ENCODE assay signal across 21 mouse cellular contexts in the genomic region with DNA sequence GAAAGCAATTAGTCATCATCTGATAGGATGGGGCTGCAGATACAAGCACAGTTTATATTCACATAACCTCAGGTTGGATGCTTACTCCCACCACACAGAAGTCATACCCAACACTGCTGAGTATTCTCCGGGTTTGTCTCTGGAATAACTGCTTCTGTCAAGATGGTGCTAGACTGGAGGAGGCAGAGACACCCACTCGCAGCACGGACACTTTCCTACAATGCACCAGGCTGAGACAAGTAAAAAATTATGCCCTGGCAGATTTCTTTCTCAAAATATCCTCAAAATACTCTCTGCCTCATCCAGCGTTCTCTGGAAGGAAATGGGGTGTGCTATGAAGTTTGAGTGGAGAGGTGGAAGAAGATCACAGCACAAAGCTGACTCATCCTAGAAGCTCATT.
DNase-seq lines count a peak whose midpoint lies in the region; ATAC-seq lines count a peak whose summit lies in the region.
"Had no signal": no experiment of that assay in that cellular context is flagged by ENCODE, and none has a peak within 500 bp of the region (broad histone marks: within the 10 kb centered on the region; RNA-seq: fewer than 3 reads in every experiment).

No protein-coding gene starts in this region.

- H3K9me3 ChIP-seq in midbrain, embryonic 11.5 days (ENCODE audit: control insufficient read depth, low read length), result no peaks in the 10 kb centered on the region
- H3K9me3 ChIP-seq in midbrain, embryonic 13.5 days, result no peaks in the 10 kb centered on the region
- no peaks in the 10 kb centered on the region for H3K9me3 ChIP-seq in intestine, embryonic 16.5 days (ENCODE audit: control insufficient read depth, low read length)
- H3K9me3 ChIP-seq: embryonic facial prominence, embryonic 13.5 days; heart, embryonic 10.5 days; midbrain, embryonic 10.5 days; neural tube, embryonic 15.5 days had no signal

- no peak for ATAC-seq in midbrain, embryonic 11.5 days (ENCODE audit: low FRiP score)
- no peak for ATAC-seq in midbrain, embryonic 13.5 days
- ATAC-seq in intestine, embryonic 16.5 days, result no peak
- ATAC-seq: forebrain, embryonic 16.5 days; intestine, postnatal 0 days had no signal

- no peaks in the 10 kb centered on the region for H3K4me1 ChIP-seq in midbrain, embryonic 11.5 days (ENCODE audit: control insufficient read depth, insufficient read depth, low read length)
- no peaks in the 10 kb centered on the region for H3K4me1 ChIP-seq in midbrain, embryonic 13.5 days (replicated peaks)
- H3K4me1 ChIP-seq in intestine, embryonic 16.5 days (ENCODE audit: control insufficient read depth, insufficient read depth, low read length), result 0 out of 2 replicates have a peak, but pooled peaks cover 1% of the 10 kb centered on the region
- H3K4me1 ChIP-seq: embryonic facial prominence, embryonic 13.5 days; heart, embryonic 10.5 days; midbrain, embryonic 10.5 days; neural tube, embryonic 15.5 days had no signal

- WGBS in midbrain, embryonic 11.5 days, result 92% methylated on average over 4 of the region's 4 CpGs
- 94% methylated on average over 4 of the region's 4 CpGs for WGBS in midbrain, embryonic 13.5 days
- 90% methylated on average over 4 of the region's 4 CpGs for WGBS in intestine, embryonic 16.5 days

- no peaks in the 10 kb centered on the region for H3K36me3 ChIP-seq in midbrain, embryonic 11.5 days (ENCODE audit: control insufficient read depth, insufficient read depth, low read length)
- H3K36me3 ChIP-seq in midbrain, embryonic 13.5 days, result no peaks in the 10 kb centered on the region
- H3K36me3 ChIP-seq in intestine, embryonic 16.5 days (ENCODE audit: control insufficient read depth, insufficient read depth, low read length), result no peaks in the 10 kb centered on the region
- H3K36me3 ChIP-seq: embryonic facial prominence, embryonic 13.5 days; heart, embryonic 10.5 days; midbrain, embryonic 10.5 days; neural tube, embryonic 15.5 days had no signal

- no peak overlapping the region for H3K9ac ChIP-seq in midbrain, embryonic 11.5 days (ENCODE audit: low read length)
- H3K9ac ChIP-seq in midbrain, embryonic 13.5 days (replicated peaks), result no peak overlapping the region
- H3K9ac ChIP-seq in intestine, embryonic 16.5 days (ENCODE audit: low read depth, low read length), result no peak overlapping the region
- H3K9ac ChIP-seq: embryonic facial prominence, embryonic 13.5 days; hindbrain, embryonic 14.5 days; lung, embryonic 14.5 days; neural tube, embryonic 15.5 days had no signal

- H3K27ac ChIP-seq in midbrain, embryonic 11.5 days (ENCODE audit: low read depth, low read length), result no peak overlapping the region
- H3K27ac ChIP-seq in midbrain, embryonic 13.5 days, result no peak overlapping the region
- H3K27ac ChIP-seq in intestine, embryonic 16.5 days (ENCODE audit: low read length), result no peak overlapping the region
- H3K27ac ChIP-seq: embryonic facial prominence, embryonic 13.5 days; heart, embryonic 10.5 days; hindbrain, embryonic 14.5 days; midbrain, embryonic 10.5 days; neural tube, embryonic 15.5 days had no signal

- H3K4me2 ChIP-seq in midbrain, embryonic 11.5 days, result no peak overlapping the region
- no peak overlapping the region for H3K4me2 ChIP-seq in midbrain, embryonic 13.5 days (replicated peaks)
- no peak overlapping the region for H3K4me2 ChIP-seq in intestine, embryonic 16.5 days (ENCODE audit: low read depth, low read length)
- H3K4me2 ChIP-seq: embryonic facial prominence, embryonic 13.5 days; hindbrain, embryonic 14.5 days; lung, embryonic 14.5 days; neural tube, embryonic 15.5 days had no signal

- H3K27me3 ChIP-seq in midbrain, embryonic 11.5 days (ENCODE audit: control insufficient read depth, insufficient read depth, low read length), result no peaks in the 10 kb centered on the region
- H3K27me3 ChIP-seq in midbrain, embryonic 13.5 days, result no peaks in the 10 kb centered on the region
- no peaks in the 10 kb centered on the region for H3K27me3 ChIP-seq in intestine, embryonic 16.5 days (replicated peaks; ENCODE audit: control insufficient read depth, insufficient read depth, low read length)
- H3K27me3 ChIP-seq: embryonic facial prominence, embryonic 13.5 days; neural tube, embryonic 15.5 days had no signal

- H3K4me3 ChIP-seq in midbrain, embryonic 11.5 days (ENCODE audit: low read depth, low read length), result no peak overlapping the region
- no peak overlapping the region for H3K4me3 ChIP-seq in midbrain, embryonic 13.5 days (replicated peaks)
- H3K4me3 ChIP-seq in intestine, embryonic 16.5 days (ENCODE audit: low read length), result no peak overlapping the region
- H3K4me3 ChIP-seq: embryonic facial prominence, embryonic 13.5 days; heart, embryonic 10.5 days; midbrain, embryonic 10.5 days; neural tube, embryonic 15.5 days had no signal

- intact Hi-C loops in left cerebral cortex, postnatal 36 days (cut with DNase I), result no loop called here

- DNase-seq in midbrain, embryonic 11.5 days (ENCODE audit: low spot score, missing footprints), result peak; percentile 1
- DNase-seq in layer of hippocampus, postnatal 14 days (ENCODE audit: low spot score in 2 of 2), result peak; percentile 6 to 8
- peak; percentile 76 to 81 for DNase-seq in left cerebral cortex, postnatal 36 days (ENCODE audit: low spot score in 2 of 2)
- no peak for DNase-seq in urinary bladder, postnatal 4 days (ENCODE audit: low spot score in 2 of 2)
- no peak for DNase-seq in natural killer cell, adult 2 months (ENCODE audit: low spot score in 2 of 2)
- DNase-seq: adrenal gland, postnatal 10 days; B cell, adult 2 months; cerebellum, adult 2 months; heart, postnatal 10 days; lung, embryonic 14.5 days; lung, postnatal 4 days; thymus, postnatal 36 days had no signal

Comparison
In these comparisons a context has a peak if more than half of its experiments do, and no peak if none do; other contexts are left out.
1. DNase-seq: peak in midbrain, embryonic 11.5 days (single experiment), layer of hippocampus, postnatal 14 days (2 of 2) and left cerebral cortex, postnatal 36 days (2 of 2); none in urinary bladder, postnatal 4 days (0 of 2) and natural killer cell, adult 2 months (0 of 2).